Mouse (Mus musculus) ZHBTc4 (cell line): ENCODE measurements at regions not wholly inside any gene's neighbourhood (a gene's known extent, or its start where the extent isn't known, plus 50 kb on each side); places are given as distances from the start of the nearest gene placed in this dataset.

ENCODE experiments used
- DNase-seq: peaks from one replicate; pipeline ENCODE4 v3.0.0-alpha.2; 2011; ENCODE audit warnings: low read depth, low spot score

DNA sequence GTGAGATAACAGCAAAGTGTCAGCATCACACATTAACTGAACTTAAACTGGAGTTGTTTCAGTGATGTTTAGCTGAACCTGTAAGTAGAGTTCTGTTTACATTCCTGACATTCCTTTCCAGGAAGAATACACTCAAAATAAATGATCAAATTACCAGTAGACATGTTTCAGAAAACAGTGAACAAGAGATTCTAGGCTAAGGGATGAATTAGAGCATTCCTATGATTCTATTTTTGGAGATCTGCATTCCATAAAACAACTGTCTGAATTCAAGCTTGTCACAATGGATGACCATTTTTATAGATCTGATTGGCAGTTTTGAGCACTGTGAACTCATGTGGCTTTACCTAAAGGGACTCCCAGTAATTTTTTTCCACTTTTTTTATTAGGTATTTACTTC, 125.0 kb upstream of the Gm765 start:
- DNase-seq = no peak

DNA sequence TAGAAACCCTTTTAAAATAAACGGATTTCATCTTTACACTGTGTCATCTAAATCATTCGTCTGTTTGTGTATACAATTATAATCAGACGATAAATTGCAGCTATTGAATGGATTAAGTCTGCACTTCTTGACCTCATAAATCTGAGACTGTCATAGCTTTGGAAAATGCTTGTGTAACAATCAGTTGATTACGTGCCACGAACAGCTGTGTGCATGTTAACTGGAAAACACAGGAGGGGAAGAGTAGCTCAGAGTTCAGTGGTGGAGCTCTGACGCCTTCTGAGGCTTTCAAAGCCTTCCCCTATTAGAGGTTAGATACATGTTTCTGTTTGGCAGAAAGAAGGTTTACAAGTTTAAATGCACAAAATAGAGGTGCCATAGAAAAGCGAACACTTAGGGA, 109.7 kb upstream of the Gm765 start:
- no peak for DNase-seq

DNA sequence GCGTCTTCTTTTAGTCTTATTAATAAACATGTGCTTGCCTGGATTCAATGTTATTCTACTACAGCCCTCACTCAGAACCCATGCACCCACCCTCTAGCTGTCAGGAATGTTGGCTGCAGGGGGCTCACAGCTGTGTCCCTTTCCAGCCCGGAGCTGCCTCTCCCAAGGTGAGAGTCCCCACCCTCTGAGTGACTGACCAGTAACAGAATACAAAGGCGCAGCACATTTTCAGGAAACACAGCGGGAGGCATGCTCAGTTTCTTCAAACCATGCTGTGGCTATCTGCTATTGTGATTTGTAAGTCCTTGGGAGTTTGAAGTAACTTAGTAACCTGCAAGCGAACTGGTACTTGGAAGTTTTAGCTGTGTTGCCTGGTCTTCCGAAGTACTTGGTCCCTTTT, 93.1 kb upstream of the Gm765 start:
- DNase-seq = peak; percentile 86

DNA sequence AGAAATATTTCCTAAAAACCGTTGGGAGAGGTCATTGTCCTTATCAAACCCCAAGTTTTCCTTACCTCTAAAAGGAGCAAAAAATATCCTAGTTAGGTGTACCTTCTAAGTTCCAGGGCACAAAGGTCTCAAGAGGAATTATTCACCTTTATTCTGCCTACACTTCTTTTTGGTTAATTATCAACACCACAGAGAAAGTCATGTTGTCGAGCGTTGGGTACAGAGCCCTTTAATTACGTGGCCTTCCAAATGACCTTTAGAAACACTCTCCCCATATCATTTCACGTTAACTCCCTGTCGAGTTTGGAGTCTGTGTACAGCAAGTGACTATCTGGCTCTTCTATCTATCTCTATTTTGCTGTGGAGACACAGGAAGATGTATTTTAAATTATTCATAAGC, 90.7 kb upstream of the Gm765 start:
- DNase-seq = no peak

DNA sequence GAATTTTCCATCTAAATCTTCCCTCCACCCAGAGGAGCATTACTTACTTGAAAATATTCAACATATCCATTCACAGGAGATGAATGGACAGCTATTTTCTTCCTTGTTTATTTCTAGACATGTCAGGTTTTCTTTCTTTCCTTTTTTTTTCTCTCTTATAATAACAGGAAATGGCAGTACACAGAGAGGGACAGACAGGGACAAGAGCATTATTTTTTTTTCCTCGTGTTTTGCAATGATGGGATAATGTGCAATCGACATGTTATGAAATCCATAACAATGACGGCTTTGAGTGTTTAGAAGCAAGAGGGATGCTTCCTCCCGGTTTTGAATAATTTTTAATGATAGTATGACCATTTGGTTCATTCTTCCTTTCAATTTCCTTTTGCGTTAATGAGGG, 86.6 kb upstream of the Gm765 start:
- no peak for DNase-seq

DNA sequence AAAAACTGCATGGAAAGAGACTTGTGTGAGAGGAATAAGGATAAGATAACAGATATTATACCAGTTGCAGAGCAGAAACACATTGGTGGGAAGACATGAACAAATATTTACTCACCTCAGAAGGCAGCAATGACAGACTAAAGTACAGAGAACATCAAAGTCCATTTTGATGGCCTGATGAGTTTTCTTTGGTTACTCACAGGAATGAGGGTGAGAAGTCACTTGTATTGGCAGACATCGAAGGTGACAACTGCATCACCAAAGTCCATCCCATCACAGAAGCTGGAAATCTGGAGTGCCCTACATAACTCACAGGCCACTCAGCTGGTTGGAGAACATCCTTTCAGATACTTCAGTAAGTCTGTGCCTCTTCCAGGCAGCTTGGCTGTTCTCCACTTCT, 60.1 kb upstream of the Gm765 start:
- DNase-seq = no peak

DNA sequence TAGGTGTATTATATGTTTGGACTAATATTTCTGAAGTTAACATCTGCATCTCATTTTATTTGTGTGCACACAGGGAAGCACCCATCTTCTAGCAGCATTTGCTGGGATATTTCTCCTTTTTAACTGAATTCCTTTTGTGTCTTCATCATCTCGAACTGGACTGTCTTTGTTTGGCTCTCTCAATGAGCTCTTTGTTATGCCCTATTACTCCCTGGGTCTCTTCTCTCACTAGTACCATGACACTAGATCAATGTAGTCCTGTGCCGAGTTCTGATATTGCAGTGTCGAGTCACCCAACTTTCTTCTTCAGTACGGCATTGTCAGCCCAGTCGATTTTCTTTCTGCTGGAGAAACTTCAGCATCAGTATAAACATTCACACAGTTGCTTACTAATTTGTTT, 52.0 kb upstream of the Gm765 start:
- DNase-seq = no peak
